Mouse (Mus musculus) stomach, embryonic 14.5 days (tissue): Measurements from ENCODE around the gene Gbe1. TPM values are rescaled to one million over a fixed set of nuclear protein-coding genes. Genes with fewer than 3 reads are reported as not detected.

Source experiments
- ATAC-seq: fragments of 200-750 bp; cut with Nextera tagmentation; 2 replicates; pipeline ENCODE4 v1.8.0; 2017; ENCODE audit warnings: low read depth, moderate TSS enrichment; ENCODE audit not compliant: insufficient number of reproducible peaks, insufficient read depth, low FRiP score
- H3K27ac ChIP-seq: fragments of 300-500 bp; sonication (generic); 2 replicates; pipeline ENCODE4 v1.5.1; 2014; ENCODE audit warnings: mild to moderate bottlenecking, low read length, moderate library complexity, mixed read lengths
- H3K27me3 ChIP-seq: fragments of 300-500 bp; sonication (generic); 2 replicates; pipeline ENCODE4 v1.6.1; 2014; ENCODE audit warnings: low read length, control low read depth, mixed read lengths; ENCODE audit not compliant: control insufficient read depth, insufficient read depth
- H3K36me3 ChIP-seq: fragments of 300-500 bp; sonication (generic); 2 replicates; pipeline ENCODE4 v1.6.1; 2014; ENCODE audit warnings: mild to moderate bottlenecking, control low read depth, low read length, moderate library complexity, mixed read lengths; ENCODE audit not compliant: control insufficient read depth, insufficient read depth
- H3K4me1 ChIP-seq: fragments of 300-500 bp; sonication (generic); 2 replicates; pipeline ENCODE4 v1.6.1; 2014; ENCODE audit warnings: low read length, control low read depth, mixed read lengths; ENCODE audit not compliant: control insufficient read depth, insufficient read depth
- H3K4me2 ChIP-seq: fragments of 300-500 bp; sonication (generic); replicated peaks from 2 replicates; pipeline ENCODE4 v1.6.1; 2014; ENCODE audit warnings: low read depth, low read length, control low read depth
- H3K4me3 ChIP-seq: fragments of 300-500 bp; sonication (generic); 2 replicates; pipeline ENCODE4 v1.5.1; 2014; ENCODE audit warnings: low read depth, low read length, control low read depth
- H3K9ac ChIP-seq: fragments of 300-500 bp; sonication (generic); replicated peaks from 2 replicates; pipeline ENCODE4 v1.6.1; 2014; ENCODE audit warnings: low read depth, mild to moderate bottlenecking, control low read depth, low read length, moderate library complexity, mixed read lengths
- H3K9me3 ChIP-seq: fragments of 300-500 bp; sonication (generic); 2 replicates; pipeline ENCODE4 v1.6.1; 2016; ENCODE audit warnings: low read depth, low read length, control low read depth; ENCODE audit not compliant: control insufficient read depth
- WGBS: fragments of 180-500 bp; shearing (Covaris S2); extraction: QIAGEN DNeasy Blood & Tissue Kit; methylation state at CpG from one replicate; pipeline ENCODE4 v1.1.7; 2014; 5-methylcytosine and 5-hydroxymethylcytosine counted together
- polyA plus RNA-seq: library from polyadenylated mRNA; unstranded; fragments of >200 nt; fragmentation: Nextera tagmentation; extraction: Ambion mirVana; gene quantifications from 2 replicates; pipeline ENCODE4 v1.2.1, GENCODE M21; 2014

Gene Gbe1
- polyA plus RNA-seq, 1 experiment from 2014 or later = 23.2 TPM

DNA sequence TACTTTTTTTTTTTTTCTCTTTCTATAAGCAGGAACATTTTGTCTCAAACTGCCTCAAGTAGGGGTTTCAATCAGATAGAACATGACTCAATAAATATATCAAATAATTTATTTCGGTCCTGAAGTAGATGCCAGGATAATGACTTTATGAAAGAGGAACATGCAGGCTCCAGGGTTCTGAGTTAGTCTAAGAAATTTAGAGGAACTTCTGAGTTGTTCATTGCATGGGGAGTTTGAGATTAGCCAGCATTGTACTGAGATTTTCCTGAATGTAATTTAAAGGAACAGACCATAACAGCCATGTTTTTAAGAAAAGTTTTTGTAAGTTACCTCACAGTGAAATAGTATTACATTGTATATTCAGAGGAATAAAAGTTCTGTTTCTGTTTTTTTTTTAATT lies 71.7 kb downstream of the Gbe1 start:
- Histone ChIP-seq H3K9ac (no peak overlapping the region), H3K9me3 (no peaks in the 10 kb centered on the region), H3K36me3 (no peaks in the 10 kb centered on the region), H3K4me2 (no peak overlapping the region), H3K4me3 (no peak overlapping the region), H3K27ac (no peak overlapping the region), H3K4me1 (no peaks in the 10 kb centered on the region), H3K27me3 (no peaks in the 10 kb centered on the region)
- ATAC-seq = no peak
- WGBS = 92% methylated on average over 1 of the region's 1 CpGs

DNA sequence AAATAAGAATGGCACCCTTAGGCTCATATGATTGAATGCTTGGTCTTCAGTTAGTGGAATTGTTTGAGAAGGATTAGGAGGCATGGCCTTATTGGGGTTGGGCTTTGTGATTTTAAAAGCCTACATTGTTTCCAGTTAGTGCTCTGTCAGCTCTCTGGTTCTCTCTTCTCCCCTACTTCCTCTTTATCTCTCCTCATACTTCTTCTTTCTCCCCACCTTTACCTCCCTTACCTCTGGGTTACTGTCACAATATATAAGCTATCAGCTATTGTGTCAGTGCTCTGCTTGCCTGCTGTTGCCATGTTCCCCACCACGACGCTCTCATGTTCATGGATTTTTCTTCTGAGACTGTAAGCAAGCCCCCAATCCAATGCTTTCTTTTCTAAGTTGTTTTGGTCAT lies 73.6 kb downstream of the Gbe1 start:
- no peaks in the 10 kb centered on the region for H3K36me3 ChIP-seq
- ATAC-seq = no peak

DNA sequence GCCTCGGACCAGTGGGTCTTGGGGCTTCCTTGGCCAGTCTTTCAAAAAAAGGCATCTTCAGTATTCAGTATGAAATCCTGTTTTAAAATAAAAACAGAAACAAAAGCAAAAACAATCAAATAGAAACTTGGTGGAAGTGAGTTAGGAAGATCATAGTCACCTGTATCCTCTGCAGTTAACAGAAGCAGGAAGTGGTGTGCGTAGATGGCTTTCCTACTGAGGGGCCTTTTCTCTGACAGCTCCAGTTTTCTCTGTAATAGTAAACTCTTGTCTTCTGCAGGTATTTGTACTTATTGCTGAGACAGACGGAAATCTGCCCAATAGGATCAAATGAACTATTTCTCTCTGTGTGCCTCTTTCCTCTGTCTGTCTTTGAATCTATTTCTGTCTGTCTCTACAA lies 81.5 kb downstream of the Gbe1 start:
- ATAC-seq = no peak
- H3K27ac ChIP-seq = no peak overlapping the region
- no peak overlapping the region for H3K4me2 ChIP-seq
- H3K9me3 ChIP-seq = no peaks in the 10 kb centered on the region
- 81% methylated on average over 3 of the region's 3 CpGs for WGBS
- no peak overlapping the region for H3K9ac ChIP-seq
- H3K27me3 ChIP-seq = no peaks in the 10 kb centered on the region
- H3K4me3 ChIP-seq = no peak overlapping the region
- H3K4me1 ChIP-seq = no peaks in the 10 kb centered on the region
- H3K36me3 ChIP-seq = no peaks in the 10 kb centered on the region

More for the DNA sequence above, 73.6 kb downstream of the Gbe1 start:
- Histone ChIP-seq H3K4me1 (no peaks in the 10 kb centered on the region), H3K4me2 (no peak overlapping the region), H3K9me3 (no peaks in the 10 kb centered on the region), H3K27ac (no peak overlapping the region), H3K4me3 (no peak overlapping the region), H3K9ac (no peak overlapping the region), H3K27me3 (no peaks in the 10 kb centered on the region)
- 97% methylated on average over 2 of the region's 2 CpGs for WGBS

DNA sequence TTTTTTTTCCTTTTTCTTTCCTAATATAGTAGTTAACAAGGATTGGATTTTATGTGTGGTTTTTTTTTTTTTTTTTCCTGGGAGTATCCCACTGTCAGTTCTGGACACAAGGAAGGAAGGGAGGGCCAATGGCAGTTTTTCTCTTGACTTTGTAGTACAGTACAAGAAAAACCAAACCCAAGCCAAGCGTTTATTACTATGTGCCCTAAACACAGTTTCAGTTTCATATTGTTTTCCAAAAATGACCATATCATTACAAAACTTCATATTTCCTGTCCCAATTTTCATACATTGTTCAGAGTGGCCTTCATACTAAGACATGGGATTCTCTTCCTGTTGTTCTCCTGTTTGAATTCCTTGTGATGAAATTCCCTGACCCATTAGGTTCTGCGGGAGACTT lies 94.0 kb downstream of the Gbe1 start:
- Histone ChIP-seq H3K36me3 (no peaks in the 10 kb centered on the region), H3K4me3 (no peak overlapping the region), H3K4me1 (no peaks in the 10 kb centered on the region), H3K4me2 (no peak overlapping the region), H3K27ac (no peak overlapping the region), H3K9me3 (no peaks in the 10 kb centered on the region), H3K9ac (no peak overlapping the region), H3K27me3 (no peaks in the 10 kb centered on the region)
- WGBS = 91% methylated on average over 2 of the region's 2 CpGs
- no peak for ATAC-seq

DNA sequence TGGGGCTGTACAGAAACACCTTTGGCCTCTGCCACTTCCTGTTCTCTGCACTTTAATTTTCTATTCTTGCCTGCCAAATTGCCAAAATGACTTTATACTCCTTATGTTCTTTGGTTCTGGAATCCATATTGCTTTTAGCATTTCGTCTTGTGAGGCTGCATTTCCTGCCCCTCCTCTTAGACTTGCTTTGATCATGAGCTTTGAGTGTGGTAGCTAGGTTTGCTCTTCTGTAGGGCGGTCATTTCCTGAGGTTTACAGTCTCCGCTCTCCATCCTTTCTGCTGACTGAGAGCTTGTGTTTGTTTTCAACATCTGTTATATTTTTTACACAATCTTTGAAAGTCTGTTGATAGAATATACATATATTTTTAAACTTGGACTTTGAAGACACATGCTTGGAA lies 107.3 kb downstream of the Gbe1 start:
- Histone ChIP-seq H3K27ac (no peak overlapping the region), H3K4me2 (no peak overlapping the region), H3K4me1 (no peaks in the 10 kb centered on the region), H3K4me3 (no peak overlapping the region), H3K9ac (no peak overlapping the region), H3K27me3 (no peaks in the 10 kb centered on the region), H3K36me3 (no peaks in the 10 kb centered on the region), H3K9me3 (no peaks in the 10 kb centered on the region)
- ATAC-seq = no peak
- 78% methylated on average over 3 of the region's 3 CpGs for WGBS

DNA sequence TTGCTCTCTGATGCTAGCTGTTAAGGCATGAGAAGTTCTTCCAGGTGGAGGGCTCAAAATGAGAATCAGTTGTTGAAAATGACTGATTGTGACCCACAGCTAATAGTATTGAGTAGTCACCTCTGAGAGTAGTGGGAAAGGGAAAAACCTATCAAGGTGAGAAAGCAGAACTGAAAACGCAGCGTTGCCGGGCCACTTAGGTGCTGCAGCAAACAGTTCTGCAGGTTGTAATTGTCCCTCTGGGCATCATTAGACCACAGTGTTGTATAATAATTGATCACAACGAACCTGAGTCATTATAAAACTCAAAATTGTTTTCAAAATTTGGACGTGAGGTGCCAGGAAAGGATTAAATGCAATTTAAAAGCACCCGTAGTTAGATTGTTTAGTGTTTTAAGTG lies 135.8 kb downstream of the Gbe1 start:
- Histone ChIP-seq H3K4me2 (no peak overlapping the region), H3K27ac (no peak overlapping the region), H3K4me1 (no peaks in the 10 kb centered on the region), H3K36me3 (no peaks in the 10 kb centered on the region), H3K4me3 (no peak overlapping the region), H3K27me3 (no peaks in the 10 kb centered on the region), H3K9me3 (no peaks in the 10 kb centered on the region), H3K9ac (no peak overlapping the region)
- 77% methylated on average over 6 of the region's 6 CpGs for WGBS
- ATAC-seq = no peak

DNA sequence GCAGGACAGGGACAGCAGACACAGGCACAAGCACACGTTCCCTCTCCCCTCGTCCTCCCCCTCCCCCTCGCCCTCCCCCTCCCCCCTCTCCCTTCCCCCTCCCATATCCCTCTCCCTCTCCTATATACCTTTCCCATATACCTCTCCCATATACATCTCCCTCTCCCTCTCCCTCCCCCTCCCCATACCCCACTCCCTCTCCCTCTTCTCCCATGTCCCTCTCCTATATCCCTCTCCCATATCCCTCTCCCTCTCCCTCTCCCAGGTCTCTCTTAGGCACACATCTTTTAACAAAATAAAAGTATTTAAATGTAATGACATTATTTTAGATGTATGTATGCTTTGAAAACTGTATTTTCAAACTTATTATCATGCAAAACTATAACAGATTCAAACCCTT lies 161.8 kb downstream of the Gbe1 start:
- no peaks in the 10 kb centered on the region for H3K9me3 ChIP-seq
- no peak overlapping the region for H3K4me3 ChIP-seq
- WGBS = 69% methylated on average over 2 of the region's 3 CpGs
- H3K27ac ChIP-seq = no peak overlapping the region
- H3K27me3 ChIP-seq = no peaks in the 10 kb centered on the region
- H3K4me1 ChIP-seq = no peaks in the 10 kb centered on the region
- H3K36me3 ChIP-seq = no peaks in the 10 kb centered on the region
- no peak overlapping the region for H3K4me2 ChIP-seq
- H3K9ac ChIP-seq = no peak overlapping the region
- no peak for ATAC-seq

DNA sequence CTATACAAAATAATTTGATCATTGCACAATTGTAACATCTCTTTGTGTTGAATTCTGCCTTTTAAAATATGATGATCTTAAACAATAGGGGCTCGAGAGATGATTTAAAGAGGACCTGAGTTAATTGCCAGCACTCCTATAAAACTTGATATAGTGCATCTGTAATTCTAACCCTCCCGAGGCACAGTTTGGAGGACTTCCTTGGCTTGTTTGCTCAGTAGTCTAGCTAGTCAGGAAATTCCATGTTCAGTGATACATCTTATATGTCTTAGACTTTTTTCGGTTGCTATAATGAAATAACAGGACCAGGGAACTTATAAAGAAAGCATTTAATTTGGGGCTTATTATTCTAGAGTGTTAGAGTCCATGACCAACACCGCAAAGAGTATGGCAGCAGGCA lies 162.4 kb downstream of the Gbe1 start:
- Histone ChIP-seq H3K9me3 (no peaks in the 10 kb centered on the region), H3K4me2 (no peak overlapping the region), H3K4me1 (no peaks in the 10 kb centered on the region), H3K9ac (no peak overlapping the region), H3K27me3 (no peaks in the 10 kb centered on the region), H3K36me3 (no peaks in the 10 kb centered on the region), H3K27ac (no peak overlapping the region), H3K4me3 (no peak overlapping the region)
- no peak for ATAC-seq
- 77% methylated on average over 4 of the region's 4 CpGs for WGBS

DNA sequence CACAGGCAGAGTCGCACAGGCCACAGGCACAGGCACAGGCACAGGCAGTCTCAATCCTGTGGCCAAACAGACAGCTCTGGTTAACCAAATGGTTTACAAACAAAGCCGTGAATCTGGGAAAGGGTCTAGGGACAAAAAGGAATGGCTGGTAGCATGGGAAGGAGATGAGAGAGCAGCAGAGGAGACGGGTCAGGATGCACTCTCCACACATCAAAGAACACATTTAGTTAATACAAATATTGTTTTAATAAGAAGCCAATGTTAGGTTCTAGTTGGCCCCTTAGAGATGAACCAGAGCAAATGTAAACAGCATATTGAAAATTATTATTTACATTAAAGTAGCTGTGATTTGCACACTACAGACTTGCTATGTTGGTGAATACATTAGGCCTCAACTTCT lies 166.7 kb downstream of the Gbe1 start:
- Histone ChIP-seq H3K9ac (no peak overlapping the region), H3K4me1 (no peaks in the 10 kb centered on the region), H3K9me3 (no peaks in the 10 kb centered on the region), H3K36me3 (no peaks in the 10 kb centered on the region), H3K27me3 (no peaks in the 10 kb centered on the region), H3K4me2 (no peak overlapping the region), H3K27ac (no peak overlapping the region), H3K4me3 (no peak overlapping the region)
- WGBS = 80% methylated on average over 3 of the region's 3 CpGs
- no peak for ATAC-seq
